Mouse (Mus musculus): Measurements from ENCODE around the gene Dleu7. TPM values are rescaled to one million over a fixed set of nuclear protein-coding genes. Genes with fewer than 3 reads are reported as not detected.

The Dleu7 gene
- polyA plus RNA-seq, 1 experiment: 0.21 TPM

DNA sequence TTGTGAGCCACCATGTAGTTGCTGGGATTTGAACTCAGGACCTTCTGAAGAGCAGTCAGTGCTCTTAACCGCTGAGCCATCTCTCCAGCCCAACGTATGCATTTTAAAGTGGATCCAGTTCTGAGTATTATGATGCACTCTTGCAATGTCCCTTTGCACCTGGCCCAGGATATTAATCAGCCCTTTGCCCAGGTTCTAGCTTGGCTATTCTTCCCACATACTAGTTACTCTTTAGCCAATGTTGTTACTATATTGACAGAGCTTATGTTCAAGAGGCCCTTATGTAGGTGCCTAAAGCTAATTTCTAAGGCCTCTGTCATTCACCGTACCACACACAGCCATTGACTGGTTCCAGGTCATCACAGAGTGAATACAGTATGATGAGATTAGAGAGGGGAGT, 4.1 kb downstream of the Dleu7 start:
- DNase-seq (ENCODE audit: low spot score): no peak

- no peak for DNase-seq (ENCODE audit: low spot score)
Measured at GRCm38 (mm10) chr14:62282974-62283373, 9.9 kb downstream of the Dleu7 start.

DNA sequence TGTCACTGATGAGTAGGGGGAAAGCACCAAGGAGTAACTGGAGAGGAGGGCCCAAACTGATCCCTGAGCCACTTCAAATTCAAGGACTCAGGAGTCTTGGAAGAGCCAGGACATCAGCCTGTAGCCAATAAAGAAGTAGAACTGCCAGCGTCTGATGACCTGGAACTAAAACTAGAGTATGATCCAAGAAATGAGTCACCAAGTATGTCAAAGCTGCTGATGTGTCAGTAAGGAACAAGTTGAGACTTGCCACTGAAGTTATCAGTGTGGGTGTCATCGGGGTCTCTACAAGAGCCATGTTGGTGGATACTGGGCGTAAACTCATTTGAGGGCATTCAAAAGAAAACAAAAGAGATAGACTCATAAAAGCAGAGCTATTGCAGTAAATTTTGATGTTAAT, 19.2 kb downstream of the Dleu7 start:
- no peak for DNase-seq (ENCODE audit: low spot score)

DNA sequence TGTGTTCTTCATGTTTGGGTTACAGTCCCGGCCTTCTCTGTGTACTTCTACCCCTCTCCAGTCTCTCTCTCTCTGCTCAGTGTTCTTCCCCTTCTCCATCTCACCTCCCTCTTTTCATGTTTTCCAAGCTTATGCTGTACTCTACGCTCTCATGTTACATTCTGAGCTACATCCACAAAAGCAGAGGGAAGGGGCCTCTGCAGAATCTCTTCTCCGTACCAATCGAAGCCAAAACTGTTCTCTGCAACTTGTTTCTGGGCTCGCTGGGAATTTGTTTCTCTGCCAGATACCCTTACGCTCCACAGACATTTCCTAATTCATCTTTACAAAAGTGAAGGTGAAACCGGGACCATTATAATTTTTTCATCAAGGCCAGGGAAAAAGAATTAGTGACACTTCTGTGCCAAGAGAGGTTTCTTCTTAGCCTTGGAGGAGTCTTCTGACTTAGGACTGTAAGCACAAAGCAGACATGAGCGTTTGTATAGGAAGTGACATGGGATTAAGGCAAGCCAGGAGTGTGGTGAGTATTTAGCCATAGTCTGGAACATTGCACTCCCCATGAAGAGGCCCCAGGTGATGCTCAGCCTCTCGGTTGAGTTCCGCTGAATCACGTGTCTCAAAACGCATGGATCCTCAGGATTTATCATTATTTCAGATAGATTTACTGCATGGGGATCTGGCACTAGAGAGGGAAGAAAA, 22.0 kb downstream of the Dleu7 start:
- no peak for DNase-seq (ENCODE audit: low spot score)

DNA sequence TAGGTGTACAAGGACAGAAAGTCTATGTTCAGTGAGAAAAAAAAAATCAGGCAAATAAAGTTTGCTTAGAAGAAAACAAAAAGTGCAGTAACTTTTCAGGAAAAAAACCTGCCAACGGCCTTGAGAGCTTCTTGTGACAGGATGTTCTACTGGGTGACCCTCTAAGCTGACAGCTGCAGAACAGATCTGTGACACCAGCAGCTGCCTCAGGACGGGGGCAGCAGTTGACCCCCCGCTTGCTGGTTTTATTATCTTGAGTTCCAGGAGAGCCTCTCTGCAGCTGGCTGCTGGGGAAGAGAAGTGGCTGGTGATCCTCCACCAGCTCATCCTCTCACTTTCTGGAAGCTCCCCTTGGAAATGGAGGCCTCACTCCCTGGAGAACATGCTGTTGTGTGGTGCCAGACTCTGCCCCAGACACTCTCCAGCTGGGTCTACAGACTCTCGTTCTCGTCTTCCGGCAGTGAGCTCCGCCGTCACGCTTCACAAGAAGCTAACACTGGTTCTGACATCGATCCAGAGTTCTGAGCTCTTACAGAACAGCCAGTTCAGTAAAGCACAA, 33.8 kb downstream of the Dleu7 start:
- DNase-seq (ENCODE audit: low spot score): no peak

GRCm38 (mm10) chr14:62258125-62258524, 34.7 kb downstream of the Dleu7 start:
- DNase-seq (ENCODE audit: low spot score): no peak

GRCm38 (mm10) chr14:62256066-62256465, 36.8 kb downstream of the Dleu7 start:
- DNase-seq (ENCODE audit: low spot score): no peak

DNA sequence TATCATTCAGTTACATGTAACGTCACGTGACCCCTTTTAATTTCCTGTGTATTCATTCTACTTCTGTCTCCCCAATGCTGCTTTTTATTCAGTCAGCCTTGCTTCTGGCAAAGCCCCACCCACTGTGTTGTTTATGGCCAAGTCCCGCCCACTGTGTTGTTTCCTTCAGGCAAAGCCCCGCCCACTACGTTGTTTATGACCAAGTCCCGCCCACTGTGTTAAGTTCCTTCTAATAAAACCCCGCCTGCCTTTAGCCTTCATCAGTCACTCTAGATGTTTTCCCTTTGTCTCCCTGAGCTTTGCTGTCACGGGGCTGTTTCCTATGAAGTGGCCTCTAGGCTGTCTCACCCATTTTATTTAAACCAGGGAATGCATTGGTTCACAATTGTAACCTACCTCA, 38.5 kb downstream of the Dleu7 start:
- DNase-seq (ENCODE audit: low spot score): no peak

- DNase-seq (ENCODE audit: low spot score): no peak
Measured at GRCm38 (mm10) chr14:62251999-62252398, 40.8 kb downstream of the Dleu7 start.

- no peak for DNase-seq (ENCODE audit: low spot score)
Measured at GRCm38 (mm10) chr14:62250046-62250445, 42.8 kb downstream of the Dleu7 start.

DNA sequence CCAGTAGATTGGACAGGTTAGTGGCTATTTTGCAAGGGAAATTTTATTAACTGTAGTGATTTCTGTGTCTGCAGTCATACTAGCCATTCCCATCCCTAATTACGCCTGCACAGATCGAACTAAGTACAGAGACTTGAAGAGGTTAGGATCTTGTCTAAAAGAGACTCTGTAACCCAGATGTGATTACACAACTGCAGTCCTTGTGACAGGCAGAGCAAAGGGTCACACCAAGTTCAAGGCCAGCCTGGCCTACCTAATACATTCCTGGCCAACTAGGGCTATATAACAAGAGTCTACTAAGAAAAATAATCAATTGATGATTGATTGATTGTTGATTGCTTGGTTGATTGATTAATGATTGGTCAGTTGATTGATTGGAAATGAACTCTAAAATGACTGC, 43.6 kb downstream of the Dleu7 start:
- no peak for DNase-seq (ENCODE audit: low spot score)

DNA sequence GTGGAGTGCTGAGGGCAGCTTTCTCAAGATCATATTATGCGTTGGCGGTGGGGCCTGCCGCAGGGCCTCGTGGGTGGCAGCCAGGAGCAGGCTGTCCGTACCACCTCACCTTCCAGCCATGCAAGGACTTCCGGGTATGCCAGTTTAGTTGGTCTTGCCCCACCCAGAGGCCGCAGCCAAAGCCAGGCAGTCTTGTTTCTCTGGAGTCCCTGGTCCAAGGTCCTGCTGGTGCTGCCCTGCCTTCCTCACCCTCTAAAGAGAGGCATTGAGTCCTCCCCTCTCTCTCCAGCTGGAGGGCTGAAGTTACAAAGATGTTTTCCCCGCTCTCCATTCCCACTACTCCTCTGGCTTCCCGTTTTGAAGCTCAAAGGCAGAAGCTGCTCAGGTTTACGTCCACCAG, 44.1 kb downstream of the Dleu7 start:
- no peak for DNase-seq (ENCODE audit: low spot score)

DNA sequence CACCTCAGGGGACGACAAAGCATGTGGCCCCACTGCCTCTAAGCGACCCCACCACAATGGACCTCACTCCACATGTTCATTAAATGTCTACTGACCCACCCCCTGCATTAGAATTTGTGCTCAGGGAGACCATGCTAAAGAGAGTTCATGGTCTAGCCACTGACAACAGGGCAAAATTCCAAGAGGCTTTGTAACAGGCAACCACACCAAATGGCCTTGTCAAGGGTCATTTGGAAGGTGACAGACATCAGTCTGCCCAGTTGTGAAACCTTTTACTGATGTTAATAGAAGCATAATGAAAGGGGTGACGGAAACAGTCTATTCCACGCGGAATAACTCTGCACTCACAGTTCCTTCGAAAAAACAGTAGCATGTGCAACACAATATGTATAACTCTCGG, 44.5 kb downstream of the Dleu7 start:
- no peak for DNase-seq (ENCODE audit: low spot score)

DNA sequence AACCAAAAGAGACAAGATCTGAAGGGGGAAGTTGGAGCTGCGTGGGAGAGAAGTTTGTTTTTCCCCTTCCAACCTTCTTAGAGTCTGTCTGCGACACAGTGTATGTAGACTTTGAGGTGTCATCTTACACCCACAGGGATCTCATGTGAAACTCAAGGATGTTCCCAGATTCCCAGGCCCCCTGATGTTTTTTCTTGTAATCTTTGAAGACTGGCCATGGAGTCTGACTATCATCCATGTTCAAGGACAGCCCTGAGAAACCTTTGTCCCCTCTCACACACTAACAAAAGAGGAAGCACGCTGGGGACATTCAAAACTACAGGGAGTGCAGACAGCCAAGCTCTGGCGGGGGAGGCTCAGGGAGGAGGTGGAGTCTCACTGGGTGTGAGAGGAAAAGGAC, 47.3 kb downstream of the Dleu7 start:
- DNase-seq (ENCODE audit: low spot score): no peak

DNA sequence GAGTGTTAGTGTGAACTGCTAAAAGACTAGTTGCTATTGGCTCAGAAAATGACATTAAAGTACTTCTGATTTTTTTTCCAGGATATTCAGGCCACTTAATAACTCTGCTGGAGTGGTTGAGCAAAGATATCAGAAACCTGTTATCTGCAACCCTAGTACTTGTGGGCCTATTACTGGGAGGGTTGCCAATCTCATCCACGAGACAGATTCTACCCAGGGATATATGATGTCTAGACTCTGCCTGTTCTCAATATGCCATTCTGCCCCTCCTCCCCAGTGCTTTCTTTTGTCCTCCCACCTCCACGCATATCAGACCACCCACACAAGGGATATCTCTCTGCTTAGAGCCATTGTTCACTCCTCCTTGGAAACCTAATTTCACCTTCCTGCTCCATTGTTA, 49.3 kb downstream of the Dleu7 start:
- no peak for DNase-seq (ENCODE audit: low spot score)

- DNase-seq (ENCODE audit: low spot score): no peak
Measured at GRCm38 (mm10) chr14:62235969-62236368, 56.9 kb downstream of the Dleu7 start.

DNA sequence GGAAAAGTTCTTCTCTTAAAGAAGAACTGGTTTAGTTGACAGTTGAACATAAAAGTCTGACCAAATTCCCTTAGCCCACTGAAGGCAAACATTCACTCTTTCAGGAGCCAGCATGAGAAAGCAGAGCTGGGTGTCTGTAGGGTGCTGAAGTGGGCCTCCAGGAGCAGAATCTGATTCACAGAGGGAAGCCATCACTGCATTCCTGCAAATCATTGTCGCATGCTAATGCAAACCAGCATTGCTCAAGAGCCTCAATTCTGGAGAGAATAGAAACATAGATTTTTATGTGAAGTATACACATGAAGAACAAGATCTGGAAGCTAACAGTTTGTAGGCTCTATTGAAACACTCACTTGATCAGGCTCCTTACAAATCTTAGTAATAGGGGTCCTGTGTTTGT, 57.6 kb downstream of the Dleu7 start:
- no peak for DNase-seq (ENCODE audit: low spot score)

DNA sequence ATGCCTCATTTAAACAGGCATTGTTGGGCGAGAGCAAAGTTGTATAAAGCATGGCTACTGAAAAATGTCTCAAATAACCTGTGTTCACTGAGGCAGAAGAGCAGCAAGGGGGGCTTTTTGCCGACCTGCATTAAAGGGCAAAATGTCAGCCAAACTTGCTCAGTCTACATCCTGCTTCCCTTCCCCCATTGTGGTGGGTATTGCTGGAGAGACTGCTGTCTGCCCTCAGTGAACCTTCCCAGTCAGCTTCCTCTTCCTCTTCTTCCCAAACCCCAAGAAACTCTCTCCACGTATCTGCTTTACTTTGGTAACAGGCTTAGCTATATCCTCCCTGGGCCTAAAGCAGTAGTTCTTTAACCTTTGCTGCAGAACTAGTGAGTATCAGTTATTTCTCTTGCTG, 61.9 kb downstream of the Dleu7 start:
- no peak for DNase-seq (ENCODE audit: low spot score)

DNA sequence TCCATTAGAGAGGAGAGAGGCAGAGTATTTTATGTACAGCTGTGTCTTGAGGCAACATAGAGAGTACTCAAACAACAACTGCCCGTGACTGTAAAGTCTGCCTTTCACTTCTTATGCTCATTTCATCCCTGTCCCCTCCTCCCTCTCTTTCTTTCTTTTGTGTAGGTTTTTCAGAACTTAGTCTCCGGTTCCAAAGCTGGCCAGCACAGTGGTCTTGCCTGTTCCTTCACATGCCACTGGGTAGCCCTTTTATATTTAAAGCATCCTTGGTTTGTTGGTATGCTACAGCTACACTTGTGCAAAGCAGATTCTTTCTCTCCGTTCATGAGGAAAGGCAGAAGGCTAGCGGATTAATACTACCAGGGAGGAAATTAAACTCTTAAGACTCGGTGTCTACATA, 65.7 kb downstream of the Dleu7 start:
- DNase-seq (ENCODE audit: low spot score): no peak

GRCm38 (mm10) chr14:62226576-62227047, 66.2 kb downstream of the Dleu7 start:
- DNase-seq (ENCODE audit: low spot score): no peak

Data from urinary bladder, adult 2 months (tissue).